Mouse (Mus musculus) liver, embryonic 15.5 days (tissue): Measurements from ENCODE around the gene Cdrt4. TPM values are rescaled to one million over a fixed set of nuclear protein-coding genes. Genes with fewer than 3 reads are reported as not detected.

Experiments used
- ATAC-seq: fragments of 200-750 bp; cut with Nextera tagmentation; 2 replicates; pipeline ENCODE4 v1.8.0; 2017; ENCODE audit warnings: moderate number of reproducible peaks, mild to moderate bottlenecking, moderate library complexity; ENCODE audit not compliant: insufficient read depth
- H3K27ac ChIP-seq: fragments of 300-500 bp; sonication (generic); replicated peaks from 2 replicates; pipeline ENCODE4 v1.5.1; 2015; ENCODE audit warnings: mild to moderate bottlenecking, inconsistent platforms
- H3K27me3 ChIP-seq: fragments of 300-500 bp; sonication (generic); 2 replicates; pipeline ENCODE4 v1.6.1; 2015; ENCODE audit warnings: mild to moderate bottlenecking, inconsistent platforms
- H3K36me3 ChIP-seq: fragments of 300-500 bp; sonication (generic); replicated peaks from 2 replicates; pipeline ENCODE4 v1.6.1; 2015; ENCODE audit warnings: moderate library complexity, mild to moderate bottlenecking, inconsistent platforms
- H3K4me1 ChIP-seq: fragments of 300-500 bp; sonication (generic); replicated peaks from 2 replicates; pipeline ENCODE4 v1.6.1; 2015; ENCODE audit warnings: inconsistent platforms
- H3K4me2 ChIP-seq: fragments of 300-500 bp; sonication (generic); 2 replicates; pipeline ENCODE4 v1.6.1; 2015; ENCODE audit warnings: moderate library complexity, mild to moderate bottlenecking, inconsistent platforms
- H3K4me3 ChIP-seq: fragments of 300-500 bp; sonication (generic); replicated peaks from 2 replicates; pipeline ENCODE4 v1.5.1; 2015; ENCODE audit warnings: mild to moderate bottlenecking, inconsistent platforms
- H3K9ac ChIP-seq: fragments of 300-500 bp; sonication (generic); 2 replicates; pipeline ENCODE4 v1.6.1; 2015; ENCODE audit warnings: moderate library complexity, mild to moderate bottlenecking, inconsistent platforms
- H3K9me3 ChIP-seq: fragments of 300-500 bp; sonication (generic); replicated peaks from 2 replicates; pipeline ENCODE4 v1.6.1; 2016; ENCODE audit warnings: inconsistent platforms
- WGBS: fragments of 180-500 bp; shearing (Covaris S2); methylation state at CpG from one replicate; pipeline ENCODE4 v1.1.7; 2015; ENCODE audit warnings: mixed read lengths; ENCODE audit not compliant: insufficient replicate concordance; 5-methylcytosine and 5-hydroxymethylcytosine counted together
- polyA plus RNA-seq: library from polyadenylated mRNA; unstranded; fragments of >200 nt; fragmentation: Nextera tagmentation; extraction: Ambion mirVana; gene quantifications from 2 replicates; pipeline ENCODE4 v1.2.1, GENCODE M21; 2015

Gene Cdrt4
- polyA plus RNA-seq, 1 experiment from 2014 or later: not detected

- WGBS: 59% methylated on average over 4 of the region's 4 CpGs
- Histone ChIP-seq H3K27me3 (no peaks in the 10 kb centered on the region), H3K9ac (no peak overlapping the region), H3K9me3 (no peaks in the 10 kb centered on the region), H3K36me3 (no peaks in the 10 kb centered on the region), H3K4me1 (no peaks in the 10 kb centered on the region), H3K4me3 (no peak overlapping the region), H3K4me2 (no peak overlapping the region), H3K27ac (no peak overlapping the region)
- no peak for ATAC-seq
Observed at GRCm38 (mm10) chr11:62945514-62945913, 5.5 kb upstream of the Cdrt4 start.

- H3K4me3 ChIP-seq: no peak overlapping the region
- no peaks in the 10 kb centered on the region for H3K4me1 ChIP-seq
- WGBS: 48% methylated on average over 1 of the region's 1 CpGs
- no peaks in the 10 kb centered on the region for H3K36me3 ChIP-seq
- no peaks in the 10 kb centered on the region for H3K27me3 ChIP-seq
- no peak overlapping the region for H3K9ac ChIP-seq
- no peak overlapping the region for H3K27ac ChIP-seq
- H3K4me2 ChIP-seq: no peak overlapping the region
- ATAC-seq: no peak
- H3K9me3 ChIP-seq: no peaks in the 10 kb centered on the region
Observed at GRCm38 (mm10) chr11:62949548-62949947, 1.4 kb upstream of the Cdrt4 start.

- Histone ChIP-seq H3K9me3 (no peaks in the 10 kb centered on the region), H3K36me3 (no peaks in the 10 kb centered on the region), H3K4me2 (no peak overlapping the region), H3K27ac (no peak overlapping the region), H3K27me3 (no peaks in the 10 kb centered on the region), H3K9ac (no peak overlapping the region), H3K4me1 (no peaks in the 10 kb centered on the region), H3K4me3 (no peak overlapping the region)
- no peak for ATAC-seq
- 74% methylated on average over 2 of the region's 3 CpGs for WGBS
Observed at GRCm38 (mm10) chr11:62954766-62955165, 3.8 kb downstream of the Cdrt4 start.

- H3K36me3 ChIP-seq: no peaks in the 10 kb centered on the region
- H3K4me2 ChIP-seq: no peak overlapping the region
- H3K9me3 ChIP-seq: no peaks in the 10 kb centered on the region
- no peak for ATAC-seq
- WGBS: 50% methylated on average over 5 of the region's 5 CpGs
- no peak overlapping the region for H3K4me3 ChIP-seq
- no peak overlapping the region for H3K9ac ChIP-seq
- no peaks in the 10 kb centered on the region for H3K27me3 ChIP-seq
- no peak overlapping the region for H3K27ac ChIP-seq
- H3K4me1 ChIP-seq: no peaks in the 10 kb centered on the region
Observed at GRCm38 (mm10) chr11:62955186-62955585, 4.2 kb downstream of the Cdrt4 start.

- no peaks in the 10 kb centered on the region for H3K27me3 ChIP-seq
- H3K9ac ChIP-seq: no peak overlapping the region
- H3K36me3 ChIP-seq: no peaks in the 10 kb centered on the region
- no peaks in the 10 kb centered on the region for H3K9me3 ChIP-seq
- no peaks in the 10 kb centered on the region for H3K4me1 ChIP-seq
- no peak overlapping the region for H3K27ac ChIP-seq
- no peak for ATAC-seq
- WGBS: 25% methylated on average over 6 of the region's 6 CpGs
- H3K4me3 ChIP-seq: no peak overlapping the region
- no peak overlapping the region for H3K4me2 ChIP-seq
Observed at GRCm38 (mm10) chr11:62955776-62956175, 4.8 kb downstream of the Cdrt4 start.

GRCm38 (mm10) chr11:62957626-62958180, 6.7 kb downstream of the Cdrt4 start:
- H3K4me1 ChIP-seq: no peaks in the 10 kb centered on the region
- no peaks in the 10 kb centered on the region for H3K36me3 ChIP-seq
- 58% methylated on average over 8 of the region's 8 CpGs for WGBS
- H3K4me2 ChIP-seq: no peak overlapping the region
- H3K9ac ChIP-seq: no peak overlapping the region
- H3K27ac ChIP-seq: no peak overlapping the region
- H3K9me3 ChIP-seq: no peaks in the 10 kb centered on the region
- H3K4me3 ChIP-seq: no peak overlapping the region
- no peaks in the 10 kb centered on the region for H3K27me3 ChIP-seq
- no peak for ATAC-seq

- H3K4me3 ChIP-seq: no peak overlapping the region
- 68% methylated on average over 4 of the region's 4 CpGs for WGBS
- peaks cover 22% of the 10 kb centered on the region; the same call in 1 of the 2 replicates for H3K27me3 ChIP-seq
- H3K9ac ChIP-seq: no peak overlapping the region
- H3K36me3 ChIP-seq: no peaks in the 10 kb centered on the region
- no peaks in the 10 kb centered on the region for H3K4me1 ChIP-seq
- H3K9me3 ChIP-seq: no peaks in the 10 kb centered on the region
- ATAC-seq: no peak
- H3K27ac ChIP-seq: no peak overlapping the region
- no peak overlapping the region for H3K4me2 ChIP-seq
Observed at GRCm38 (mm10) chr11:62963292-62963691, 12.3 kb downstream of the Cdrt4 start.

GRCm38 (mm10) chr11:62966424-62966764, 15.4 kb downstream of the Cdrt4 start:
- H3K27me3 ChIP-seq: peaks cover 22% of the 10 kb centered on the region; the same call in 1 of the 2 replicates
- H3K27ac ChIP-seq: no peak overlapping the region
- no peak overlapping the region for H3K4me3 ChIP-seq
- H3K9ac ChIP-seq: no peak overlapping the region
- 40% methylated on average over 3 of the region's 3 CpGs for WGBS
- H3K4me2 ChIP-seq: no peak overlapping the region
- no peak for ATAC-seq
- H3K9me3 ChIP-seq: no peaks in the 10 kb centered on the region
- H3K36me3 ChIP-seq: no peaks in the 10 kb centered on the region
- H3K4me1 ChIP-seq: no peaks in the 10 kb centered on the region

- no peak overlapping the region for H3K9ac ChIP-seq
- no peak for ATAC-seq
- WGBS: 10% methylated on average over 27 of the region's 27 CpGs
- no peaks in the 10 kb centered on the region for H3K36me3 ChIP-seq
- no peak overlapping the region for H3K27ac ChIP-seq
- peaks cover 22% of the 10 kb centered on the region; the same call in 1 of the 2 replicates for H3K27me3 ChIP-seq
- no peak overlapping the region for H3K4me3 ChIP-seq
- H3K4me2 ChIP-seq: peak overlapping the region; percentile 29
- H3K4me1 ChIP-seq: no peaks in the 10 kb centered on the region
- no peaks in the 10 kb centered on the region for H3K9me3 ChIP-seq
Observed at GRCm38 (mm10) chr11:62966765-62967633, 16.0 kb downstream of the Cdrt4 start.

GRCm38 (mm10) chr11:62977176-62977575, 26.2 kb downstream of the Cdrt4 start:
- Histone ChIP-seq H3K9ac (no peak overlapping the region), H3K36me3 (no peaks in the 10 kb centered on the region), H3K9me3 (no peaks in the 10 kb centered on the region), H3K27me3 (no peaks in the 10 kb centered on the region), H3K4me2 (no peak overlapping the region), H3K27ac (no peak overlapping the region), H3K4me3 (no peak overlapping the region), H3K4me1 (no peaks in the 10 kb centered on the region)
- WGBS: 67% methylated on average over 1 of the region's 1 CpGs
- no peak for ATAC-seq

GRCm38 (mm10) chr11:62978886-62979285, 27.9 kb downstream of the Cdrt4 start:
- no peak for ATAC-seq
- H3K4me3 ChIP-seq: no peak overlapping the region
- no peaks in the 10 kb centered on the region for H3K36me3 ChIP-seq
- no peaks in the 10 kb centered on the region for H3K9me3 ChIP-seq
- WGBS: 60% methylated on average over 6 of the region's 6 CpGs
- H3K4me2 ChIP-seq: no peak overlapping the region
- no peaks in the 10 kb centered on the region for H3K4me1 ChIP-seq
- H3K27ac ChIP-seq: no peak overlapping the region
- no peaks in the 10 kb centered on the region for H3K27me3 ChIP-seq
- H3K9ac ChIP-seq: no peak overlapping the region
